Mouse (Mus musculus) neural tube, embryonic 14.5 days (tissue): ENCODE measurements at regions not wholly inside any gene's neighbourhood (a gene's known extent, or its start where the extent isn't known, plus 50 kb on each side); places are given as distances from the start of the nearest gene placed in this dataset.
A peak's percentile ranks its signal among the peaks of the same experiment; 100 is the strongest.

ENCODE experiments used
- ATAC-seq: fragments of 200-750 bp; cut with Nextera tagmentation; 2 replicates; pipeline ENCODE4 v1.8.0; 2017; ENCODE audit warnings: low read depth, mild to moderate bottlenecking, moderate TSS enrichment, moderate library complexity
- H3K27ac ChIP-seq: fragments of 300-500 bp; sonication (generic); 2 replicates; pipeline ENCODE4 v1.5.1; 2014; ENCODE audit warnings: low read depth, mild to moderate bottlenecking, control low read depth, low read length, moderate library complexity, mixed read lengths
- H3K27me3 ChIP-seq: fragments of 300-500 bp; sonication (generic); 2 replicates; pipeline ENCODE4 v1.6.1; 2014; ENCODE audit warnings: low read length; ENCODE audit not compliant: control insufficient read depth, insufficient read depth
- H3K36me3 ChIP-seq: fragments of 300-500 bp; sonication (generic); 2 replicates; pipeline ENCODE4 v1.6.1; 2014; ENCODE audit warnings: low read length, mixed read lengths; ENCODE audit not compliant: control insufficient read depth, insufficient read depth
- H3K4me1 ChIP-seq: fragments of 300-500 bp; sonication (generic); 2 replicates; pipeline ENCODE4 v1.6.1; 2014; ENCODE audit warnings: low read length; ENCODE audit not compliant: control insufficient read depth, insufficient read depth
- H3K4me2 ChIP-seq: fragments of 300-500 bp; sonication (generic); 2 replicates; pipeline ENCODE4 v1.6.1; 2014; ENCODE audit warnings: mild to moderate bottlenecking, low read depth, low read length, control low read depth
- H3K4me3 ChIP-seq: fragments of 300-500 bp; sonication (generic); 2 replicates; pipeline ENCODE4 v1.5.1; 2014; ENCODE audit warnings: low read depth, low read length, control low read depth, mixed read lengths
- H3K9ac ChIP-seq: fragments of 300-500 bp; sonication (generic); replicated peaks from 2 replicates; pipeline ENCODE4 v1.6.1; 2014; ENCODE audit warnings: low read depth, mild to moderate bottlenecking, control low read depth, low read length, mixed read lengths
- H3K9me3 ChIP-seq: fragments of 300-500 bp; sonication (generic); 2 replicates; pipeline ENCODE4 v1.6.1; 2016; ENCODE audit warnings: low read length; ENCODE audit not compliant: control insufficient read depth
- WGBS: fragments of 180-500 bp; shearing (Covaris S2); extraction: QIAGEN DNeasy Blood & Tissue Kit; methylation state at CpG from one replicate; pipeline ENCODE4 v1.1.7; 2014; 5-methylcytosine and 5-hydroxymethylcytosine counted together

DNA sequence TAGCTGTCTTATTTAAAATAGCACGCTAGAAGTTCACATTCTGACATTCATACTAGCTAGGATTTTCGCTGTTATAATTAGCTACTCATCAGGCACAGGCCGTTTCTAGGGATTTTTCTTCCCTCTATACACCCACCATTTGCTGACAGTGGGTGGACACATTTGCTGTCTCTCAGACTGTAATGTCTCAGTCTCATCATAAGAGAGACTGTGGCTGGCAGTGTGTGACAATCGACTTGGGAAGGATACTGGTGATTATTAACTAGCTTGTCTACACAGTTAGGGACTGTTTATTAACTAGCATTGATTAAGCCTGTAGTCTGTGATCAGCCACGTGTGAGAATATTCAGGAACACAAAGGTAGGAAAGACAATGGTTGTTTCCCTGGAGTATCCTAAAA lies 208.0 kb upstream of the Btbd3 start:
- ATAC-seq: no peak
- H3K36me3 ChIP-seq: no peaks in the 10 kb centered on the region
- no peak overlapping the region for H3K9ac ChIP-seq
- H3K4me3 ChIP-seq: no peak overlapping the region
- H3K4me1 ChIP-seq: no peaks in the 10 kb centered on the region
- no peak overlapping the region for H3K4me2 ChIP-seq
- no peak overlapping the region for H3K27ac ChIP-seq
- WGBS: 60% methylated on average over 5 of the region's 5 CpGs
- no peaks in the 10 kb centered on the region for H3K27me3 ChIP-seq
- no peaks in the 10 kb centered on the region for H3K9me3 ChIP-seq

GRCm38 (mm10) chr2:138047781-138048201 lies 208.6 kb upstream of the Btbd3 start:
- no peaks in the 10 kb centered on the region for H3K36me3 ChIP-seq
- H3K27me3 ChIP-seq: no peaks in the 10 kb centered on the region
- no peaks in the 10 kb centered on the region for H3K4me1 ChIP-seq
- peak; percentile 58; the same call in 1 of the 2 replicates for ATAC-seq
- H3K27ac ChIP-seq: no peak overlapping the region
- no peaks in the 10 kb centered on the region for H3K9me3 ChIP-seq
- 51% methylated on average over 11 of the region's 11 CpGs for WGBS
- H3K4me3 ChIP-seq: no peak overlapping the region
- no peak overlapping the region for H3K4me2 ChIP-seq
- H3K9ac ChIP-seq: no peak overlapping the region

GRCm38 (mm10) chr2:138047361-138047760 lies 209.0 kb upstream of the Btbd3 start:
- no peak for ATAC-seq
- H3K36me3 ChIP-seq: no peaks in the 10 kb centered on the region
- H3K4me2 ChIP-seq: no peak overlapping the region
- no peak overlapping the region for H3K4me3 ChIP-seq
- no peaks in the 10 kb centered on the region for H3K27me3 ChIP-seq
- H3K27ac ChIP-seq: no peak overlapping the region
- H3K9ac ChIP-seq: no peak overlapping the region
- 74% methylated on average over 10 of the region's 10 CpGs for WGBS
- H3K4me1 ChIP-seq: no peaks in the 10 kb centered on the region
- no peaks in the 10 kb centered on the region for H3K9me3 ChIP-seq

DNA sequence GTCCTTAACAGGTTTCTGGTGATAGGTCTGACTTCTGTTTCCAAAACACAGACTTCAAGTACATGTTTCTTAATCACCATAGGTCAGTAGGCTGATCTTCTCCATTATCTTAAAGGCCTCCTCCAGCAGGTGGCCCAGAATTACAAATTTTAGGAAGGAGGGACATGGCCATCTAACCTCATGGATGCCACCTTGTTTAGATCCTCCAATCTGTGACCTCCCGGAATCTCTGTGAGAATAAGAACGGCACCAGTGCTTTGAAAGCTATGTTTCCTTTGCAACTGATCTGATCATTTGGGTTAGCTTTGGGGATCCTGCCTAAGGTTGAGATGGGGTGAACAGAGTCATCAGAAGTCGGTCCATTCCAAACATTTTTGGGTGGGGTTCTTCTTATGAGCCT lies 209.4 kb upstream of the Btbd3 start:
- WGBS: 89% methylated on average over 3 of the region's 3 CpGs
- no peak overlapping the region for H3K4me2 ChIP-seq
- H3K9ac ChIP-seq: no peak overlapping the region
- H3K27me3 ChIP-seq: no peaks in the 10 kb centered on the region
- H3K27ac ChIP-seq: no peak overlapping the region
- H3K36me3 ChIP-seq: no peaks in the 10 kb centered on the region
- H3K4me3 ChIP-seq: no peak overlapping the region
- no peaks in the 10 kb centered on the region for H3K9me3 ChIP-seq
- no peak for ATAC-seq
- H3K4me1 ChIP-seq: no peaks in the 10 kb centered on the region

DNA sequence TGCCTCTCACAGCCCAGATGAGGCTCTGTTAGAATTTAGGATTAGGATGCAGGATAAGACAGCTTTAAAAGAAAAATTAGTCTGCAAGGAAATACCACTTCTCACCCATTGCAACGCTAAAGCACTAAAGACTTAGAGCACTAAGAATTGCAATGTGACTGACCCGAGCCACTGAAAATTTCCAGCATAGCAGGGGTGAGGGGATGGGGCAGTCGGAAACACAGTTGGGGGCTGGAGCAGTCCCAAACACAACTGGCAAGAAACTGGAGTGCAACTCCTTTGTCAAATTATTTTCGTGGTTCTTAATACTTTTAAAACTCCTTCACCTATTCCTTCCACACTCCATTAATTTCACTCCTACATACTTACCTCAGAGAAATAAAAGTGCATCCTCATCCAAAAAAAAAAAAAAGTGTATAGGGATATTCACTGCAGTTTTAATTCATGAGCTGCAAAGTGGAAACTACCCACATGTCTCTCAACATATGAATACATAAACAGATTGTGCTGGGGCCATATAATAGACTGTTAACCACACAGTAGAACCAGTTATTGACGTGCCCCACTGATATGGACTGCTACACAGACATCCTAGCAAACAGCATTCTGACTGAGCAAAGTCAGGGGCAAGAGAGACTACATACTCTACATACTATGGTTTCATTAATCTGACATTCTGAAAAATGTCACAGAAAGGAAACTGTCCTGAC lies 210.3 kb upstream of the Btbd3 start:
- no peak overlapping the region for H3K4me2 ChIP-seq
- H3K27me3 ChIP-seq: no peaks in the 10 kb centered on the region
- H3K4me3 ChIP-seq: no peak overlapping the region
- 49% methylated on average over 5 of the region's 5 CpGs for WGBS
- no peak overlapping the region for H3K9ac ChIP-seq
- no peaks in the 10 kb centered on the region for H3K9me3 ChIP-seq
- H3K36me3 ChIP-seq: no peaks in the 10 kb centered on the region
- no peak for ATAC-seq
- no peak overlapping the region for H3K27ac ChIP-seq
- no peaks in the 10 kb centered on the region for H3K4me1 ChIP-seq

GRCm38 (mm10) chr2:138040706-138041105 lies 215.7 kb upstream of the Btbd3 start:
- Histone ChIP-seq H3K4me2 (no peak overlapping the region), H3K4me1 (no peaks in the 10 kb centered on the region), H3K27me3 (no peaks in the 10 kb centered on the region), H3K9ac (no peak overlapping the region), H3K4me3 (no peak overlapping the region), H3K36me3 (no peaks in the 10 kb centered on the region), H3K9me3 (no peaks in the 10 kb centered on the region), H3K27ac (no peak overlapping the region)
- no peak for ATAC-seq
- 84% methylated on average over 6 of the region's 6 CpGs for WGBS

- H3K9ac ChIP-seq: no peak overlapping the region
- H3K36me3 ChIP-seq: no peaks in the 10 kb centered on the region
- no peak overlapping the region for H3K27ac ChIP-seq
- no peaks in the 10 kb centered on the region for H3K9me3 ChIP-seq
- H3K4me1 ChIP-seq: no peaks in the 10 kb centered on the region
- ATAC-seq: no peak
- no peaks in the 10 kb centered on the region for H3K27me3 ChIP-seq
- no peak overlapping the region for H3K4me2 ChIP-seq
- no peak overlapping the region for H3K4me3 ChIP-seq
- WGBS: 84% methylated on average over 5 of the region's 5 CpGs
Measured at GRCm38 (mm10) chr2:138040302-138040701, 216.1 kb upstream of the Btbd3 start.

DNA sequence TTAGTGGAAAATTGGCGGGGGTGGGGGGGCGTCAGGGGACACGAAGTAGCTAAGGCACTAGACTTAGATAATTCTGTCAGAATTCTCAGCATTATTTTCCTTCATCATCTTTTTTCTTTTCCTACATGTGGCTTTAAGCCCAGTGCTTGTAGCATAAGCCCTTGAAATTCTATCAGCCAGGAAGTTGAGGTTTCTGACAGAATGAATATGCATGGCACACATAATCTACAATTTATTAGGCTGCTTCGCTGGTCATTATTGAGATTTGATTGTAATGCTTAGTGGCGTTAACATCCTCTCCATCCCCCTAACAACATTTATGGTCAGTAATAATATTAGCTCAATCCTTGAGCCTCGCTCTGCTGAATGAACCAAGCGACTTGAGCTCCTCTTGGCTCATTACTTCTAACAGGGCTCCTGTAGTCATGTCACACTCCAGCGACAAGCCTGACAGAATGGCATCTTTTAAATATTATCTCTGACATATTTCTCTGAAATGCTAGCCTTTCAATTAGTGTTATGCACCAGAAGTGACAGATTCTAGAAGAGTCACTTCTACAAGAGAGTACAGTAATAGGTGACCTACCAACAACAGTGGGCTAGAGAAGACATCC lies 222.1 kb upstream of the Btbd3 start:
- 75% methylated on average over 8 of the region's 8 CpGs for WGBS
- no peaks in the 10 kb centered on the region for H3K27me3 ChIP-seq
- no peak overlapping the region for H3K4me3 ChIP-seq
- no peak overlapping the region for H3K9ac ChIP-seq
- no peak for ATAC-seq
- H3K4me2 ChIP-seq: no peak overlapping the region
- no peak overlapping the region for H3K27ac ChIP-seq
- H3K9me3 ChIP-seq: no peaks in the 10 kb centered on the region
- H3K36me3 ChIP-seq: no peaks in the 10 kb centered on the region
- H3K4me1 ChIP-seq: no peaks in the 10 kb centered on the region

- H3K36me3 ChIP-seq: no peaks in the 10 kb centered on the region
- no peaks in the 10 kb centered on the region for H3K27me3 ChIP-seq
- no peaks in the 10 kb centered on the region for H3K9me3 ChIP-seq
- H3K27ac ChIP-seq: no peak overlapping the region
- 38% methylated on average over 11 of the region's 11 CpGs for WGBS
- no peak overlapping the region for H3K9ac ChIP-seq
- peak; percentile 92 for ATAC-seq
- no peak overlapping the region for H3K4me2 ChIP-seq
- no peaks in the 10 kb centered on the region for H3K4me1 ChIP-seq
- H3K4me3 ChIP-seq: no peak overlapping the region
Measured at GRCm38 (mm10) chr2:138033379-138034122, 222.8 kb upstream of the Btbd3 start.
